Mouse (Mus musculus): ENCODE measurements around the gene Mill2.

GRCm38 (mm10) chr7:18841174-18841567, 1.4 kb downstream of the Mill2 start:
- no peak for TF ChIP-seq CTCF (IDR thresholded peaks at IDR 0.05; ENCODE audit: insufficient read depth, low read length)
- TF ChIP-seq POLR2A (IDR thresholded peaks at IDR 0.05; ENCODE audit: borderline replicate concordance, extremely low read depth, low read depth, low read length), result no peak

All from lung, adult 2 months (tissue).